Mouse (Mus musculus) neural tube, embryonic 14.5 days (tissue): Measurements from ENCODE around the gene Enpp6. TPM values are rescaled to one million over a fixed set of nuclear protein-coding genes. Genes with fewer than 3 reads are reported as not detected.

Experiments used
- ATAC-seq: fragments of 200-750 bp; cut with Nextera tagmentation; 2 replicates; pipeline ENCODE4 v1.8.0; 2017; ENCODE audit warnings: low read depth, mild to moderate bottlenecking, moderate TSS enrichment, moderate library complexity
- H3K27ac ChIP-seq: fragments of 300-500 bp; sonication (generic); 2 replicates; pipeline ENCODE4 v1.5.1; 2014; ENCODE audit warnings: low read depth, mild to moderate bottlenecking, control low read depth, low read length, moderate library complexity, mixed read lengths
- H3K27me3 ChIP-seq: fragments of 300-500 bp; sonication (generic); 2 replicates; pipeline ENCODE4 v1.6.1; 2014; ENCODE audit warnings: low read length; ENCODE audit not compliant: control insufficient read depth, insufficient read depth
- H3K36me3 ChIP-seq: fragments of 300-500 bp; sonication (generic); 2 replicates; pipeline ENCODE4 v1.6.1; 2014; ENCODE audit warnings: low read length, mixed read lengths; ENCODE audit not compliant: control insufficient read depth, insufficient read depth
- H3K4me1 ChIP-seq: fragments of 300-500 bp; sonication (generic); 2 replicates; pipeline ENCODE4 v1.6.1; 2014; ENCODE audit warnings: low read length; ENCODE audit not compliant: control insufficient read depth, insufficient read depth
- H3K4me2 ChIP-seq: fragments of 300-500 bp; sonication (generic); 2 replicates; pipeline ENCODE4 v1.6.1; 2014; ENCODE audit warnings: mild to moderate bottlenecking, low read depth, low read length, control low read depth
- H3K4me3 ChIP-seq: fragments of 300-500 bp; sonication (generic); 2 replicates; pipeline ENCODE4 v1.5.1; 2014; ENCODE audit warnings: low read depth, low read length, control low read depth, mixed read lengths
- H3K9ac ChIP-seq: fragments of 300-500 bp; sonication (generic); replicated peaks from 2 replicates; pipeline ENCODE4 v1.6.1; 2014; ENCODE audit warnings: low read depth, mild to moderate bottlenecking, control low read depth, low read length, mixed read lengths
- H3K9me3 ChIP-seq: fragments of 300-500 bp; sonication (generic); 2 replicates; pipeline ENCODE4 v1.6.1; 2016; ENCODE audit warnings: low read length; ENCODE audit not compliant: control insufficient read depth
- WGBS: fragments of 180-500 bp; shearing (Covaris S2); extraction: QIAGEN DNeasy Blood & Tissue Kit; methylation state at CpG from one replicate; pipeline ENCODE4 v1.1.7; 2014; 5-methylcytosine and 5-hydroxymethylcytosine counted together
- polyA plus RNA-seq: library from polyadenylated mRNA; unstranded; fragments of >200 nt; fragmentation: Nextera tagmentation; extraction: Ambion mirVana; gene quantifications from 2 replicates; pipeline ENCODE4 v1.2.1, GENCODE M21; 2014

Gene Enpp6
- polyA plus RNA-seq, 1 experiment from 2014 or later = 0.70 TPM

- ATAC-seq = no peak
- H3K9ac ChIP-seq = no peak overlapping the region
- no peaks in the 10 kb centered on the region for H3K4me1 ChIP-seq
- H3K4me2 ChIP-seq = no peak overlapping the region
- WGBS = 73% methylated on average over 8 of the region's 8 CpGs
- H3K36me3 ChIP-seq = no peaks in the 10 kb centered on the region
- no peaks in the 10 kb centered on the region for H3K9me3 ChIP-seq
- H3K4me3 ChIP-seq = no peak overlapping the region
- no peak overlapping the region for H3K27ac ChIP-seq
- no peaks in the 10 kb centered on the region for H3K27me3 ChIP-seq
These were observed 34.5 kb downstream of the Enpp6 start for GRCm38 (mm10) chr8:47021135-47021555.

GRCm38 (mm10) chr8:47024612-47025011 lies 37.9 kb downstream of the Enpp6 start:
- no peak overlapping the region for H3K4me3 ChIP-seq
- H3K9me3 ChIP-seq = no peaks in the 10 kb centered on the region
- H3K27me3 ChIP-seq = no peaks in the 10 kb centered on the region
- H3K4me2 ChIP-seq = no peak overlapping the region
- H3K27ac ChIP-seq = no peak overlapping the region
- 90% methylated on average over 4 of the region's 4 CpGs for WGBS
- H3K36me3 ChIP-seq = no peaks in the 10 kb centered on the region
- no peaks in the 10 kb centered on the region for H3K4me1 ChIP-seq
- no peak for ATAC-seq
- H3K9ac ChIP-seq = no peak overlapping the region

GRCm38 (mm10) chr8:47026841-47027490 lies 40.3 kb downstream of the Enpp6 start:
- Histone ChIP-seq H3K9ac (no peak overlapping the region), H3K4me1 (no peaks in the 10 kb centered on the region), H3K4me2 (no peak overlapping the region), H3K9me3 (no peaks in the 10 kb centered on the region), H3K36me3 (no peaks in the 10 kb centered on the region), H3K27me3 (no peaks in the 10 kb centered on the region), H3K27ac (no peak overlapping the region), H3K4me3 (no peak overlapping the region)
- WGBS = 72% methylated on average over 10 of the region's 10 CpGs
- ATAC-seq = no peak

GRCm38 (mm10) chr8:47028474-47028873 lies 41.8 kb downstream of the Enpp6 start:
- no peak for ATAC-seq
- Histone ChIP-seq H3K36me3 (no peaks in the 10 kb centered on the region), H3K4me1 (no peaks in the 10 kb centered on the region), H3K9me3 (no peaks in the 10 kb centered on the region), H3K9ac (no peak overlapping the region), H3K4me3 (no peak overlapping the region), H3K27ac (no peak overlapping the region), H3K4me2 (no peak overlapping the region), H3K27me3 (no peaks in the 10 kb centered on the region)
- 21% methylated on average over 6 of the region's 6 CpGs for WGBS

GRCm38 (mm10) chr8:47030321-47030720 lies 43.6 kb downstream of the Enpp6 start:
- Histone ChIP-seq H3K4me1 (no peaks in the 10 kb centered on the region), H3K36me3 (no peaks in the 10 kb centered on the region), H3K27me3 (no peaks in the 10 kb centered on the region), H3K9me3 (no peaks in the 10 kb centered on the region), H3K4me3 (no peak overlapping the region), H3K27ac (no peak overlapping the region), H3K4me2 (no peak overlapping the region), H3K9ac (no peak overlapping the region)
- no peak for ATAC-seq
- 93% methylated on average over 19 of the region's 19 CpGs for WGBS

- H3K4me3 ChIP-seq = no peak overlapping the region
- H3K9me3 ChIP-seq = no peaks in the 10 kb centered on the region
- no peak overlapping the region for H3K27ac ChIP-seq
- 90% methylated on average over 7 of the region's 7 CpGs for WGBS
- H3K27me3 ChIP-seq = no peaks in the 10 kb centered on the region
- H3K36me3 ChIP-seq = no peaks in the 10 kb centered on the region
- no peak overlapping the region for H3K9ac ChIP-seq
- no peaks in the 10 kb centered on the region for H3K4me1 ChIP-seq
- ATAC-seq = no peak
- H3K4me2 ChIP-seq = no peak overlapping the region
These were observed 45.4 kb downstream of the Enpp6 start for GRCm38 (mm10) chr8:47032081-47032480.

- Histone ChIP-seq H3K4me1 (no peaks in the 10 kb centered on the region), H3K4me3 (no peak overlapping the region), H3K9ac (no peak overlapping the region), H3K9me3 (no peaks in the 10 kb centered on the region), H3K27ac (no peak overlapping the region), H3K36me3 (no peaks in the 10 kb centered on the region), H3K4me2 (no peak overlapping the region), H3K27me3 (no peaks in the 10 kb centered on the region)
- whole genome bisulfite sequencing = 85% methylated on average over 4 of the region's 4 CpGs
- ATAC-seq = no peak
These were observed 47.3 kb downstream of the Enpp6 start for GRCm38 (mm10) chr8:47033976-47034375.

GRCm38 (mm10) chr8:47036501-47036900 lies 49.8 kb downstream of the Enpp6 start:
- no peak overlapping the region for H3K27ac ChIP-seq
- H3K27me3 ChIP-seq = no peaks in the 10 kb centered on the region
- H3K4me2 ChIP-seq = no peak overlapping the region
- no peaks in the 10 kb centered on the region for H3K4me1 ChIP-seq
- H3K36me3 ChIP-seq = no peaks in the 10 kb centered on the region
- no peak overlapping the region for H3K9ac ChIP-seq
- no peak for ATAC-seq
- peaks cover 2% of the 10 kb centered on the region for H3K9me3 ChIP-seq
- 90% methylated on average over 8 of the region's 8 CpGs for WGBS
- H3K4me3 ChIP-seq = no peak overlapping the region

- Histone ChIP-seq H3K27me3 (no peaks in the 10 kb centered on the region), H3K27ac (no peak overlapping the region), H3K36me3 (no peaks in the 10 kb centered on the region), H3K4me3 (no peak overlapping the region), H3K4me1 (no peaks in the 10 kb centered on the region), H3K9me3 (peaks cover 2% of the 10 kb centered on the region), H3K9ac (no peak overlapping the region), H3K4me2 (no peak overlapping the region)
- 74% methylated on average over 5 of the region's 5 CpGs for WGBS
- ATAC-seq = no peak
These were observed 50.7 kb downstream of the Enpp6 start for GRCm38 (mm10) chr8:47037405-47037804.
